Mouse (Mus musculus) ovary, postnatal 14 days (tissue): ENCODE measurements around the gene Rufy2.

Source experiments
- DNase-seq: peaks from one replicate; pipeline ENCODE4 v3.0.0; 2022; ENCODE audit warnings: low spot score

Gene Rufy2

DNA sequence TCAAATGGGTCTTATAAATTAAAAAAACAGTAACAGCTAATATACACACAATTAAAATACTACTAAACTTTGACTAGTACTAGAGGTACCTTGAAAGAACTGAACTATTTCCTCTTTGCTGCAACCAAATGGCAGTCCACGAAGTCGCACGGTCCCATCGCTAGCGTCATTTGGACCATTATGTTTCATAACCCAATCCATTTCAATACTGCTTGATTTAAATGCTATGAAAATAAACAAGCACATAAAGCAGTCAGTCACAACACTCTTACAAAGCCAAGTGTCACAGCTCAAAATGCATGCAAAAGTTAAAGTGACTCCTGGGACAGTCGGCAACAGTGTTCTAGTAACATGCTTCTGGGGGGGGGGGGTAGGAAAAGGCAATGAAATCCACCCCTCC is 39.3 kb downstream of the Rufy2 start:
- no peak for DNase-seq

DNA sequence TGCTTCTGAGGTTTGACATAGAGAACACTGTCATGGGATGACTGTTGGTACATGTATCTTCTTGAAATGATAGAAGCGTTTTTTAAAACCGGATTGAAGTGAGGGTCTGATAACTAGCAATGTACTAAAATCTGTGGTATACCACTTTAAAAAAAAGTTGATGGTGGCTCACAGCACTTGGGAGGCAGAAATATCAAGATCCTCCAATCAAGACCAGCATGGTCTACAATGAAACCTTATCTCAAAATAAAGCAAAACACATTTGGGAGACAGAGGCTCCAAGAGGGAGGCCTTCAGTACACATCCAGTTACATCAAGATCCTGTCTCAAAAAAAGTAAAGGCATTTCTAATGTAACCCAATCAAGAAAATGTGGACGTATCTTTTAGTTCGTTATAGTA is 41.7 kb downstream of the Rufy2 start:
- no peak for DNase-seq

DNA sequence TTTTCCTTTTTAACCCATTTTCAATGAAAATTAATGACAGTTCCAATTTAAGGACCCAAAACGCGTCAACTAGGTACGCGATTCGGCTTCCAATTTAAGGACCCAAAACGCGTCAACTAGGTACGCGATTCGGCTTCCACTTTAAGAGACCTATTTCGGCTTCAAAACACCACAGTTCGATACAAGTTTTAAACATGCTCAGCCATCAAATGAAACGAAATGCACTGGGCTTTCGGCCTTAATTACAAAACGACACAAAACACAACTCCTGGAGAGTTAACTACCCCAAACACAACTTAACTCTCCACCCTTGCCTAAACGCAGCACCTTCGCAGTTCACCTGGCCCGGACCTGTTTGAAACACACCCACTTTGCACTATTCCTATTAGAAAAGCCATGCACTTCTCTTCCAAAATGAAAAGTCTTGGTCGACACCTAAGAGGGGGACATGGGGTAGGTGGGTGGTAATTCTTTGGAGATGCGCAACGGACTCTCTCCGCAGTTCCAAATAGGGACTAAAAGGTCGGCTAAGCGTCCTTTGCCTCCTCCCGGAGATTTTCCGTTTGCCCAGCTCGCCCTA is 42.6 kb downstream of the Rufy2 start:
- no peak for DNase-seq

DNA sequence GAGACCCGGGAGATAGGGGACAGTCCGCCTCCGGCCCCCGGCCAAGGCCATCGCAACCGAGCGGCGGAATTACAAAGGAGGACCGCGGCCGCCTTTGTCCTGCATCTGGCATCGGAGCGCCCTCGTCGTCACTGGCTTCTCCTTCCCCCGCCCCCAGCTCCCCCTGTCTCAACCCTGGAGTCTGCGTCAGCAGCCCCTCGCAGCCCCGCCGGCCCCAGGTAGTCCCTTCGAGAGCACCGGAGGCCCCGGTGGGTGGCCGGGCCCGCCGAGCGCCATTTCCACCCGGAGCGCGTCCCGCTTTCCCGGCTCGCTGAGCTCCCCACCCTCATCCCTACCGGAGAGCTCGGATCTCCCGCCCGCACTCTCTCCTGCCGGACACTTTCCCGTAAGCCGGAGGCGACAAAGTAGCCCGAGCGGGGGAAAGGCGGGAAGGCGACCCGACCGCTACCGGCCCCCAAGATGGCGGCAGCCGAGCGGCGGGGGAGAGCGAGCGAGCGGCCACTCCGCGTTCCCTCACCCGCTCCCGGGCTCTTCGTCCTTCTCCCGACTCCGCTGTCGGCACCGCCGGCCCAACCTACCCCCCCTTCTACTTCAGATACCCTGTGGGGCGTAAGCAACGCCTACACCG is 43.2 kb downstream of the Rufy2 start:
- DNase-seq = peak; percentile 56

DNA sequence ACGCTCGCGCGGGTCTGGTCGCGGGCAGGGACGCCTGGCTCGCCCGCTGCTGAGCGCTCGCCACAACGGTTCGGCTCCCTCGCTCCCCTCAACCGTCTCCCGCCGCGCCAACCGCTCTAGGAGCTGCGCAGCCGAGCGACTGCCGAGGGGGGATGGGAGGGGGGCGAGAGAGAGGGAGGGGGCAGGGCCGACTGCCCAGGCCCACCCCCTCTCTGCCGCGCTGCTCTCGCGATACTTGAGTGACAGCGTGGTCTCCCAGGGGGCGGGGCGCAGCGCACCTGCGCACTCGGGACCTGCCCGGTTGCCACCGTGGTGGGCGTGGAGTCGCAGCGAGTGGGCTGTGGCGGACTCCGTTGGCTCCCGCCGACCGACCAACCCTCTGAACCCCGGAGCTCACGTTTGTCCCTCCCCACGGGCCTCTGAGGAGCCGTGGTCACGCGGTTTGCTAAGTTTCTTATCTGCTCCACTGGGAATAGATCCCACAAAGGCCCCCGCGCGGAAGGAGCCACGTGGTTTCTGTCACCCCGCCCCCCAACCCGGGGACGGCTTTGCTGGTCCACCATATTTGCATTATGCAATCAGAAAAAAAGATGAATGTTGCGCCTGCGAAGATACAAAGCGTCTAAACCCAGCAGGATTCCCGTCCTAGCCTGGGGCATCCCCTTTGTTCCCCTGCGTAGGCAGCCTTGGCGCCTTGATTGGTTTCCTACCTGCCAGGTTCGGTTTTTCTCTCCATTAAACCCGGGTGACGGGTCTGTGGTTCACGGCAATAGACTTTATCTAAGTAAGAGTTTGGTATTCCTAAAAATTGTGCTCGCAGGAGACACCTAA is 43.9 kb downstream of the Rufy2 start, which contains the start of the genes Hnrnph3 and Pbld2:
Gene Hnrnph3, minus strand, starts transcription at position 469 of the 831 bp plus-strand sequence.
Gene Pbld2, plus strand, starts transcription at position 567 of the 831 bp plus-strand sequence.
- DNase-seq = peak; percentile 98

DNA sequence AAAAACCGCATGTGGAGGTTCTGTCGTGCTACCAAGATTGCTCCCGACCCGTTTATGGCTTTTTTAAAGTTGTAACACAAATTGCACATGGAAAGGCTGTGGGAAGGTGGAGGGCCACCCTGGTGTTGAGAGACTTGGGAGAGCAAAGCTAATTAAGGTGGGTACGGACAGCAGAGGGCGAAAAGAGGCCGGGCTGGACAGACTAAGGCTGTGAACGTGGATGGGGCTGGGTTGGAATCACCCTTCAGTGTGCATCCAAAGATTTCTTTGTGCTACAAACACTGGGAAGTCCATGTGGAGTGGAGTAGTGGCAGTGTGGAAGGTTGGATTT is 44.5 kb downstream of the Rufy2 start:
- peak; percentile 58 for DNase-seq

DNA sequence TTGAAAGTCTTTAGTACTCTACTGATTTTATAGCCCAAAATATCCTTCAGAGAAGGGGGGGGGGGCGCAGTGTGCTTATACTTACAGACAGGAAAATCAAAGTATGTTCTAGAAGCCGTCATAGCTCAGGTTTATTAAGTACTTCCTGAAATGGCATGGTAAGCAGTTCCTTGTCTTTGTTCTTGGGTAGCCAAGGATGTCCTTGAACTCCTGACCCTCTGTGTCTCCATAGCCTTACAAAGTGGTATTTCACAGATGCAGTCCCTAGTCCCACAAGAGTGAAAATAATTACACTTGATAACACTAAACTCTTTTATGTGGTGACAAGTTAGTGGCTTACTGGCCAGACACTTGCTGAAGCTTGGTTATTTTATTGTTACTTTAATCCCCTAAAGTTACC is 45.0 kb downstream of the Rufy2 start:
- no peak for DNase-seq

DNA sequence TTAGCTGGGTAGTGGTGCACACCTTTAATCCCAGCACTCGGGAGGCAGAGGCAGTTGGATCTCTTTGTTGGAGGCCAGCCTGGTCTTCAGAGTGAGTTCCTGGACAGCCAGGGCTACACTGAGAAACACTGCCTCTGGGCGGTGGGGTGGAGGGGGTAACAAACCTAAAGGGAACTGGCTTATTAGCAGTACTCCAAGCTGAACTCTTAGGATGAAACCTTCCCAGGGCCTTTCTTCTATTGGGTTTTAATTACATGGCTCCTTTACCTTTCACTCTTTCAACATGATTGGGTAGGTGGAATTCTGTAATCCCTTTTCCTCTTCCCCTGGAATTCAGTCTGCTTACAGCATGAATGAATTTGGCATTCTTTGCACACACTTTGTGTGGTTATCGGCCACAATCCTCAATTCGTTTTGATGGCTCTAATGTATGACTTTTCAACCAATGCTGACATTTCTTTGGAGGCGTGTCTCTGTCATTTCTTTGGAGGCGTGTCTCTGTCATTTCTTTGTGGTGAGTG is 45.5 kb downstream of the Rufy2 start:
- DNase-seq = no peak

DNA sequence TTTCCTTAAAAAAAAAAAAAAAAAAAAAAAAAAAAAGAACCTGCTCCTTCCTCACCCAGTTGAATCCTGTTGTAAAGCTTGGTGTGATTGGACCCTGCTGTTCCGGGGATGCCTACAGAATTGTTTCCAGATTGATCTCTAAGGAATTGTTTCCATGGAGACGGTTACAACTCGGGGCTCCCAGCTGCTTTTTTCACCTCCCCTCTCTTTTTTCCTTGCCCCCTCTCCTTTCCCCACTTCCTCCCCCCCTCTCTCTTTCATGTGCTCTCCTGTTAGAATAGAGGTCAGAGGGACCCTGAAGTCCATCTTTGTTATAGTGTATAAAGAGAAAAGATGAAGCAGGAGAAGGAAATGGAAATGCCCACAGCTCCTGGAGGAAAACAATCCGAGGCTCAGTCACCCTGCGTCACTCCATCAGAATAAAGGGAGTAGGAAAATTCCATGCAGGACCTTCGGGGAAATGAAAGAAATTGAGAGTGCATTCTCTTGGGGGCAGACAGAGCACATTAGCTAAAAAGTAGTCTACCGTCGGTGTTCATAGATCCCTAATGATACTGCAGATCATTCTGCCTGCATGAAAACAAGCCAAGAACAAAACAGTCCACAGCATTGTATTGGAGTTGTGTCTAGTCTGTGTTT is 46.3 kb downstream of the Rufy2 start:
- no peak for DNase-seq

DNA sequence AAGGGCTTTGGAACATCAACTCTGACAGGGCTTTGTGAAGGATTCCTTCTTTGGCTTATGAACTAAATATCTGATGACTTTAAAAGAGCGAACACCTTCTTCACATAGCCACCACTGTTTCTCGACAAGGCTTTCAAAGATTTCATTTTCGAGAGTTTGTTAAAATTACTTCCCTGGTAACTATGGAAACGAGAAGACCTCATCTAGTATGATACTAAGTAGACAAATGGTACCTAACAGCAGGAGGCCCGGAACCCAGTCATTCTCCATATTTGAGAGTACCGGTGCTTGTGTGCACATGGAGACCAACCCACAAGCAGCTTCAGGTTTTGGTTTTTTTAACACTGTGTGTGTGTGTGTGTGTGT is 46.8 kb downstream of the Rufy2 start:
- no peak for DNase-seq

DNA sequence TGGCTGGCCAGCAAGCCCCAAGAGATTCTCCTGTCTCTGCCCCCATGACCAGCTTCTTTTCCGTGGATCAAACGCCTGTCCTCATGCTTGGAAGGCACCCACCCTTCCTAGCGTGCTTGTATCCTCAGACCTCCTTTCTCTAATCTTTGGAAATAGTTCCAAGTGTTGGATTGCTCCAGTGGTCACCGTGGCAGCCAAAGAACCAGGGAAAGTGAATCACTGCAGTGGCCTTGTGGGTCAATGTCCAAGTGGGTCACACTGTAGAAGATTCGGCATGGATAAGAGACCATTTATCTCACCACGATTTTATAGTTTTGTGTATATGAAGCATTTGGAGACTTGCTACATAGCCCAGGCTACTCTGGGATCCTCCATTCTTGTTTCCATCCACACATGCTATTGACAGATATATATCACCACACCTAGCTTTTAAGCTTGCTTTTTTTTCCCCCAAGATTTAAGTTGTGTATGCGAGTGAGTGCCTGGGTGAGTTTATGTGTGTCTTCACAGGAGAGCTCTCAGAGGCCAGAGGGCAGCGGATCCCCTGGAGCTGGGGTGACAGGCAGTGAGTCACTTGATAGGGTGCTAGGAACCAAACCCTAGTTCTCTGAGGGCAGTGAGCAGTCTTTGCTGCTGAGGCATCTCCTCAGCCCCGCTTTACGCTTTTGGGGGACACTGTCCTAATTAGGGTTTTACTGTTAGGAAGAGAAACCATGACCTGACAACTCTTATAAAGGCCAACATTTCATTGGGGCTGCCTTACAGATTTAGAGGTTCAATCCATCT is 47.5 kb downstream of the Rufy2 start:
- DNase-seq = no peak

DNA sequence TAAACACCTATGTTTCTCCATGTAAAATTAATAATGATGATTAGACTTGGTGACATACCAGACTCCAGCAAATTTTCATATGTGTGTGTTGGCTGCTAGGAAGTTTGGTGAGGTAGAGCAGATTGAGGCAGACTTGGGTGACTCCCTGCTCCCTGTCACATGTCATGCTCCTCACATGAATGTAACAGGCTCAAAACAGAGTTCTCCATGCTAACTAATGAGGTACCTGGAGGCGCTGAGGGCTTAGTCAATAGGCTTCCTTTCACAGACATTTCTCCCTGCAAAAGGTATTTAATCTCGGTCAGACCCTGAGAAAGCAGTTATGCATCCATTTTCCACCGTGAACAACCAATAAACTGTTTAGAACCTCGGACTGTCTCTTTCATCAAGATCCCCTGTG is 48.4 kb downstream of the Rufy2 start:
- no peak for DNase-seq

DNA sequence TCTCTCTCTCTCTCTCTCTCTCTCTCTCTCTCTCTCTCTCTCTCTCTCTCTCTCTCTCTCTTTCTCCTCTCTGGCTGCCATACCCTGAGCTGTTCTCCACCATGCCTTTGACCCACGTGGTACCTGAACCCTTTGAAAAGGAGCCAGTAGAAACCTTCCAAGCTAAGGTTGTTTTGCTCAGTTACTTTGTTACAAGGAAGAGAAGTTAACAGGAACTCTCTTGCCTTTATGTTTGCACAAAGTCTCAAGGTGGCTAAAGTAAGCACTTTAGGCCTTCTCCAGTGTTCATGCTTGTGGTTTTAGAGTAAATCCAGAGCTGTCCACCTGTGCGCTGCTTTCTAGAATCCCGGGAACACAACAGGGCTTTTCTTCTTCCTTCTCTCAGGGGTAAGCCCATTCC is 52.2 kb downstream of the Rufy2 start:
- no peak for DNase-seq

DNA sequence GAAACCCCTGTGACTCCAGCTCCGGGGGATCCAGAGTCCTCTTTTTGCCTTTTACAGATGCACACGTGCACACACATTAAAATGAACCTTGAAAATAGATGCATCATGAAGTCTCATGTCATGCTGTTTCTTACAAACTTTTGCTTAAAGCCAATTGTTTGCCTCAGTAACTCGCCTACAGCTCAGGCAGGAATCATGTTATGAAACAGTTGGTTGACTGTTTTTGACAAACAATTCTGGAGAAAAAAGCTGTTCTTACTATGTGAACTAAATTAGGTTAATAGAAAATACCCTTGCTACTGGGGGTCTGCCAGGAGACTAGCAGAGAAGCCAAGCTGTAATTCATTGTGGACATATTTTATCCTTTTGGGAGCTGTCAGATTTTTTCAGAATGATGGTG is 52.9 kb downstream of the Rufy2 start:
- DNase-seq = no peak

DNA sequence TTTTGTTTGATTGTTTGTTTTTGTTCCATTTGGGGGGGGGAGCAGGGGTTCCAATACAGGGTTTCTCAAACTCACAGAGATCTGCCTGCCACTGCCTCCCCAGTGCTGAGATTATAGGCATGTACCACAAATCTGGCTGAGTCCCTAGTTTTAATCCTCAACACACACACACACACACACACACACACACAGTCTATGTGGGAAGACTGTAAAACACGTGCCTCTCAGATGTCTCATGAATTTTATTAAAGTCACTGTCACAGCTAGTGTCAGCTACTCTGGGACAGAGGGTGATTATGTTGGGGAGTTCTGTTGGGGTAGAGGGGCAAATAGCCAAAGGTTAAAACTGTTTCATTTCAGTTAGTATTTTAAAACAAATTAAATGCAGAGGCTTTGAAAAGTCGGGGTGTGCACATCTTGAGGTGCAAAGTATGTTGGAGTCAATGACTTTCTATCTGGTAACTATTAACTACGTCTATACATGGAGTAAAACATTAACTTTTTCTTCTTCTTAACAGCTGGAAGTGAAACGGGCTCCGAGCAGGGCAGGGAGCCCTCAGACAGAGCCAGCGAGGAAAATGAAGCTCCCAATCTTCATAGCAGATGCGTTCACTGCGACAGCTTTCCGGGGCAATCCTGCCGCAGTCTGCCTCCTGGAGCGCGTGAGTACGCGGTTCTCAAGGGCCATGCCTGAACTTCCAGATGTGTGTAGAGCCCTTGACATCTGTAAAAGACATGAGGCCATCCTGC is 58.7 kb downstream of the Rufy2 start:
- no peak for DNase-seq

DNA sequence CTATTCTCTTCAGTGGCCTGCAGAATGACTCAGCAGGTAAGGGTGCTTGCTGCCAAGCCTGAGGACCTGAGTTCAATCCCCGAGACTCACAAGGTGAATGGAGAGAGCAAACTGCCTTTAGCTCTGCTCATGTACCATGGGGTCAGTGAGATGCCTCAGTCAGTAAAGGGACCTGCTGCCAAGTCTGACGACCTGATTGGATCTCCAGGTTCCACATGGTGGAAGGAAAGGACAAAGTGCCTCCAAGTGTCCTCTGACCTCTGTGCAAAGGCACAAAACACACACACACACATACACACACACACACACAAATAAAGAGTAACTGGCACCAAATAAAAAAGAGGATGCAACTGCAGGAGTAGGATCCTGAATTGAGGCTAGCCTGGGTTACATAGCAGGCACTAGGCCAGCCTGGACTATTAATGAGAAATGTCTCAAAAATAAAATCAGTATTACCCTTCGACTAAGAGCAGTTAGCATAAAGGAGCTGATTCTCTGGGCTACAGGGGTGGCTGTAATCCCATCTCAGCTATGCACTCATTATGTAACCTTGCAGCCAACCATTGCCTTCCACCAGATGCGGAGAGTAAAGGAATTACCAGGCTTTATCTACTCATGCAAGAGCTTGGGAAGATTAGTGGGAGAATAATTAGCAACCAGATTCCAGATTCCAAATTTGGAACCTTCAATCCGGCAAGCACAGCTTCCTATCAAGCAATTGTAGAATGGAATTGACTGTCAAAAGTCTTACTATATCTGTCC is 60.0 kb downstream of the Rufy2 start:
- no peak for DNase-seq

DNA sequence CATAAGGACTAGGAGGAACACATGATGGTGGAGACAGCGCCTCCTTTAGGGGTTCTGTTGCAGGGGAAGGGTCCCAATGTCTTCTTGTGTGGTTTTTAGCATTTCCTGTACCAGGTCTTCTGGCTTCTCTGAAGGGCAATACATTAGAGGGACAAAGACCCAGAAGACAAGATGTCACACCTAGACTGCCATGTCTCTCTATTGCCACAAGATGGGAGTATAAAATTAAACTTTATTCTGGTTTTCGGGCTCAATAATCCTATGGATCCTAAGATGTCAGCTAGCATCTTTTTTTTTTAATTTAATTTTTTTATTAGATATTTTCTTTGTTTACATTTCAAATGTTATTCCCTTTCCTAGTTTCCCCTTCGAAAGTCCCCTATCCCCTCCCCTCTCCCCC is 63.1 kb downstream of the Rufy2 start:
- DNase-seq = no peak

DNA sequence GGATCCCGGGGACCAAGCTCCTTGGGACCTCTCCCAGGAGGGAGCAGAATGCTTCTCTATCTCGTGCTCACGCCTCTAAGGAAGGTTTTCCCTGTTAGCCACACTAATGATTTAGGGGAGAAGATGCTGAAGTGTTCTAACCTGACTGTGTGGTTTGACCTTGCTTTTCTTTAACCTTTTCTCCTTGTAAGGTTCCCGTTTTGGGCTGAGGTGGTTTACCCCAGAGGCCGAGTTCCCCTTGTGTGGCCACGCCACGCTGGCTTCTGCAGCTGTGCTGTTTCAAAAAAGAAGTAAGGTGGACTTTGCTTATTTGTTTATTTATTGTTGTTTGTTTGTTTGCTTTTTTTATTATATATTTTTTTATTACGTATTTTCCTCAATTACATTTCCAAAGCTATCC is 67.7 kb downstream of the Rufy2 start:
- DNase-seq = no peak

DNA sequence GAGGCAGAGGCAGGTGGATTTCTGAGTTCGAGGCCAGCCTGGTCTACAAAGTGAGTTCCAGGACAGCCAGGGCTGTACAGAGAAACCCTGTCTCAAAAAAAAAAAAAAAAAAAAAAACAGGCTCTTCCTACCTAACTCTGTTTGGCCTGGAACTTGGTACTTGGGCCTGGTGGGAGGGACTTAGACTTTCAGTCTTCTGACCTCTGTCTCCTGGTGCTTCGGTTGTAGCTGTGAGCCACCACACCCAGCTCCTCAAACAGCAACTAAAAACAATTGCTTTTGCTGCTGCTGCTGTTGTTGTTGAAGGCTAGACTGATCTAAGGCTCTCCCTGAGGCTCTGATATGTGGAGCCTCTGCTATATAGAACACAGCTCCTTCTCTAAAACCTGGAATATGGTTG is 69.1 kb downstream of the Rufy2 start:
- DNase-seq = no peak

DNA sequence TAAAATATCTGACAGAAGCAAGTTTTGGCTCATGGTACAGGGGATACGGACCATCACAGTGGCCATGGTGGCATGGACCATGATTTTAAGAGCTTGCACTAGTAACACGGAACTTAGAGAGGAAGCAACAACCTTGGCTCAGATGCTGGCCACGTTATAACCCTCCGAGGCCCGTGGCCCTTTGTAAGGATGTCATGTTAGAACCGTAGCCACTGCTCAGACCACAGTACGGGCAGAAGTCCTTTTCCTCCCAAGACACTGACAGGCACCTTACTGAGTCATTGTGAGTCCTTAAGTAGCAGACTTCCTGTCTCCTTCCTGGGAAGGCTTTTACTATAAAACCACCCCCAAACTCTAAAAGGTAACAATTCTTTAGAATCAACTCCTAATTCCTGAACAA is 71.2 kb downstream of the Rufy2 start:
- no peak for DNase-seq

DNA sequence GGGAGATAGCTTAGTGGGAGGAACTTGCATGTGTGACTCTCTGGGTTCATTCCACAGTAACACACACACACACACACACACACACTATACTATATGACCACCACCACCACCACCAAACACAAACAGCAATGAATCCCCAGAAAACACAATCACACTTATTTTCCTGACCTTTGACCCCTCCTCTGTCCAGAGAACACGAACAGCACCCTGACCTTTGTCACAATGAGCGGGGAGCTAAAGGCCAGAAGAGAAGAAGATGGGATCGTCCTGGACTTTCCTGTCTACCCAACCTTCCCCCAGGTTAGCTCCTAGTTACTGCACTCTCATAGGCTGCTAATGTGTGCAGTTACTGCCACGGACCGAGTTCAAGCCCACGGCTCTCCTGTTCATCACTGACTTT is 72.0 kb downstream of the Rufy2 start:
- no peak for DNase-seq
